Mouse (Mus musculus): Measurements from ENCODE around the gene Zfp932. TPM values are rescaled to one million over a fixed set of nuclear protein-coding genes. Genes with fewer than 3 reads are reported as not detected.
"Not testable (repeated sequence)": the region's sequence is repeated elsewhere in the genome, so short reads cannot be mapped to it uniquely, and the experiment has no call there.

Zfp932 gene
- polyA plus RNA-seq (2012; rRNA removed): 1.2 and 2.6 TPM in 2 replicates

DNA sequence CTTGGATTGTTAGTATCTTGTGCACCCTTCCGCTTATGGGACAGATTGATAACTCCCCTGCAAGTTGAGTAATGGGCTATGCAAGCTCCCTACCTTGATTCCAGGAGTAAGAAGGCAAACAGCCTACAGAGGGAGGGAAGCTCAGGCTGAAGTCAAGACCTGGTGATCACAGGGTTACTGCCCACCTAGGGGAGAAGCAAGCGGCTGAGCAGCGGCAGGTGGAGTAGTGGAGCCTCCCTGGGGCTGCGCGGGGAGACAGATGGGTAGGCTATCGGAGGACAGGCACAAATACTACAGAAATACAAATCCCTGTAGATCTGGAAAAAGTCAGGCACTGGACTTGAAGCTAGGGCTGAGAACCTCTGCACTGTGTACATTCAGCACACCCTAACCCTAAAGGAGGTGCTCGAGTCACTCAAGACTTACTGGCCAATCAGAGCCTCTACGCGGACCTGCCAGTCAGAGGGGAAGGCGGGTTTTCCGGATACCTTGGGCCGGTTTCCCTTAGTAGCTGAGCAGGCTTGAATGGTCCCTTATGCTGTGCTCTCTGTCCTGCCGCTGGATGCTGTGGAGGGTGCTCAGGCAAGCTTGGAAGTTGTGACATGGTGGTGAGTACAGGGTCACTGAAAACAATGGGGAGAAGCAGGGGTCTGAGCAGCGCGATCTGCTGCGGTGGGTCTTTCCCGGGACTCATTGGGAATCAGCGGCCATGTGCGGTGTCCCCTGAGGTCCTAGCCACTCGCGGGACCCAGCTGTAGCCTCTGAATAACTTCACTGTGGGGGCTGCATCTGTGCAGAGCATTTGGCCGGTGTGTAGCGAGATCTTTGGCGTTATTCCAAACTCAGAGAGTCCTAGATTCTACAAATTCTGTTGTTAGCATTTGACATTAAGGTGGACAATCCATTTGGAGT, at the start of gene Zfp932:
Zfp932 (plus strand) TSS at position 496 of the 912 bp plus-strand sequence.
- not testable (repeated sequence) for H3K27ac ChIP-seq (ENCODE audit: insufficient read depth, low read length); H3K4me3 ChIP-seq (ENCODE audit: extremely low read depth, insufficient read depth, insufficient read length)
- no CpG with 5 or more reads among the region's 24 CpGs for whole genome bisulfite sequencing

DNA sequence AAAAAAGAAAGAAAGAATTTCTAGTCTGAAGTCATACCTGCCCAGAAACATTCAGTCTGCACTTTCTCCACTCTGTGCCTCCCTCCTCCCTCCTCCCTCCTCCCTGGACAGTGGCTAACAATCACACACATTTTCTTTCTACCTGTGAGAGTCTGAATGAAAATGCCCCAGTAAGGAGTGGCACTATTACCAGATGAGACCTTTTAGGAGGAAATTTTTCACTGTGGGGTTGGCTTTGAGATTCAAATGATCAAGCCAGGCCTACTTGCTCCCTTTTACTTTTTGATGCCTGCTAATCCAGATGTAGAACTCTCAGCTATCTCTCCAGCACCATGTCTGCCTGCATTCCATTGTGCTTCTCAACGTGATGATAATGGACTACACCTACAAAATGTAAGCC, 46.0 kb upstream of the Zfp932 start:
- Histone ChIP-seq H3K4me1 (ENCODE audit: control insufficient read depth, insufficient read depth, insufficient read length) (no peaks in the 10 kb centered on the region), H3K27me3 (ENCODE audit: control insufficient read depth, insufficient read depth, low read length) (no peaks in the 10 kb centered on the region), H3K27ac (ENCODE audit: insufficient read depth, low read length) (no peak overlapping the region), H3K4me3 (ENCODE audit: extremely low read depth, insufficient read depth, insufficient read length) (no peak overlapping the region), H3K36me3 (ENCODE audit: control insufficient read depth, insufficient read depth, low read length) (no peaks in the 10 kb centered on the region)
- WGBS: no CpG with 5 or more reads among the region's 1 CpGs
- DNase-seq (ENCODE audit: low read depth in 1 of 2, low spot score in 2 of 2): no peak
- TF ChIP-seq CTCF (IDR thresholded peaks at IDR 0.05; ENCODE audit: extremely low read depth, insufficient read depth, insufficient read length, insufficient replicate concordance) (no peak), POLR2A (IDR thresholded peaks at IDR 0.05; ENCODE audit: low read depth, low read length) (no peak)

More for the DNA sequence above, at the start of gene Zfp932:
- H3K4me1 ChIP-seq (ENCODE audit: control insufficient read depth, insufficient read depth, insufficient read length); H3K27me3 ChIP-seq (ENCODE audit: control insufficient read depth, insufficient read depth, low read length); H3K36me3 ChIP-seq (ENCODE audit: control insufficient read depth, insufficient read depth, low read length): not testable (repeated sequence)
- DNase-seq (ENCODE audit: low read depth in 1 of 2, low spot score in 2 of 2): peak; percentile 54 to 81

DNA sequence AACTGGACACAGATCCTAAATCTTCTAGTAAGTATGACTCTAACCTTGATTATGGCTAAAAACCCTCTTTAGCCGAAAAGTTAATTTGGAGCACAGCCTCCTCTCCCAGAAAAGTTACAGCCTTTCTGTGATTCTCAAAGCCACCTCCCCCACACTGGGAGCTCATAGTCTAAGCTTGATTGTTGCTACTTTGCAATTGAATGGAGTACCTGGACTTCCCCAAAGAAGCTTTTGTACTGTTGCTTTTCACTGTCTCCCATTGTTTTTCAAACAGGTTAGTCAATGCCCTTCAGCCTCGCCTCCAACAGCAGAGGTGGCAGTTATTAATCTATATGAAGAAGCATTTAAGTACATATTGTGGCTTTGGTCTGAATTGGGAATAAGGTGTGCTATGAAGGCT, 15.6 kb upstream of the Zfp932 start:
- H3K27ac ChIP-seq (ENCODE audit: insufficient read depth, low read length); H3K36me3 ChIP-seq (ENCODE audit: control insufficient read depth, insufficient read depth, low read length); DNase-seq (ENCODE audit: low read depth in 1 of 2, low spot score in 2 of 2); H3K27me3 ChIP-seq (ENCODE audit: control insufficient read depth, insufficient read depth, low read length); H3K4me1 ChIP-seq (ENCODE audit: control insufficient read depth, insufficient read depth, insufficient read length); H3K4me3 ChIP-seq (ENCODE audit: extremely low read depth, insufficient read depth, insufficient read length): not testable (repeated sequence)
- no CpG with 5 or more reads among the region's 2 CpGs for WGBS

DNA sequence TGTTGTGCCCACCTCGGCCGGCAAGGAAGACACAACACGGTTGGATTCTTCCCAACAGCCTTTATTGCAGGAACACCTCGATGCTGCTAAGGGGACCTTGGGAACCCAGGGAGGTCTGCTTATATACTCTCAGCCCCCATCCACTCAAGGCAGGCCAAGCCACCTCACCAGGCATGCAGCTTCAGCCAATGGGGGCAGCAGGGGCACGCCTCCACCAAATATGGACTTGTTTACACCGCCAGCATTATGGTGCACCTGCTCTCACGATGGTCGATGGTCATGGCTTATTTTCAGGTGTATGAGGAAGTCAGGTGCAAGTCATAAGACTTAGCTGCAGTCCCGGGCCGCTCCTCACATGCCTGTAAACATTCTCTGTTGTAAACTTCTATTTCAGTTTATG, 860 bp upstream of the Zfp932 start:
- DNase-seq (ENCODE audit: low read depth in 1 of 2, low spot score in 2 of 2); H3K27ac ChIP-seq (ENCODE audit: insufficient read depth, low read length); H3K36me3 ChIP-seq (ENCODE audit: control insufficient read depth, insufficient read depth, low read length); H3K4me1 ChIP-seq (ENCODE audit: control insufficient read depth, insufficient read depth, insufficient read length); H3K27me3 ChIP-seq (ENCODE audit: control insufficient read depth, insufficient read depth, low read length); H3K4me3 ChIP-seq (ENCODE audit: extremely low read depth, insufficient read depth, insufficient read length): not testable (repeated sequence)
- WGBS: no CpG with 5 or more reads among the region's 10 CpGs

DNA sequence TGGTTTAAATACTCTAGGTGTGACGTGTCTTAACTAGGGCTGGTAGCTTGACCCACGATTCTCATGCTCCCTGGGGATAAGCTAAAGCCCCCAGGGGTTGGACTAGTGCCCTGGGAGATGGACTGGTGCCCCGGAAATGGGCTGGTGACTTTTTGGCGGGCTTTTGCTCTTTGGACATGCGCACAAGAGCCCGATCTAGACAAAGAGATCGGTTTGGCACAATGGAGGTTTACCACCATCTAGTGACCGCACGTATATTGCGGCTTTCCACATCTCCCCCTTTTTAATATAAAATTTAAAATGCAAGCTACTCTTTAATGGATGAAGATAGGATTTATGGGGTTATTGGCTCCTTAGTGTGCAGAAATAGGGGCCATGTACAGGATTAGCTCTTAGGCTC, 19.5 kb downstream of the Zfp932 start:
- 80% methylated on average over 10 of the region's 10 CpGs for WGBS
- not testable (repeated sequence) for H3K4me1 ChIP-seq (ENCODE audit: control insufficient read depth, insufficient read depth, insufficient read length); DNase-seq (ENCODE audit: low read depth in 1 of 2, low spot score in 2 of 2); H3K27me3 ChIP-seq (ENCODE audit: control insufficient read depth, insufficient read depth, low read length); H3K27ac ChIP-seq (ENCODE audit: insufficient read depth, low read length); H3K36me3 ChIP-seq (ENCODE audit: control insufficient read depth, insufficient read depth, low read length); H3K4me3 ChIP-seq (ENCODE audit: extremely low read depth, insufficient read depth, insufficient read length)

DNA sequence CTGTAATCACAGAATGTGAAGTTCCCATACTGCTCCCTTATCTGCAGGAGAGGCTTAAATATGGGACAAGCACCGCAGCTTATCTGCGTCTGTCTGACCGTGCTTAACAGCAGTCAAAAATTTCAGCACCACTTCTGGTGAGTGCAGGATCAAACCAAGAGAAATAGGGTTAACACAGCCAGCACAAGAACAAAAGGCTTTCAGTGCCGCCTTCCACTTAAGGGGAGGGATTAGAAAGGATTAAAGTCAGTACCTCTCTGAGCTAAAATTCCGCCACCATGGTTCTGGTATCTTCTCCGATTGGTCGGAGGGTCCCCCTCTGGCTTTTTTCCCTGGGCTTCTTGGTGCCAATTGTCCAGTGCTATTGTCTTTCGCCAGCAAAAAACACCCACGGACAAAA, 27.0 kb downstream of the Zfp932 start:
- TF ChIP-seq CTCF (IDR thresholded peaks at IDR 0.05; ENCODE audit: extremely low read depth, insufficient read depth, insufficient read length, insufficient replicate concordance): no peak
- no peak for TF ChIP-seq POLR2A (IDR thresholded peaks at IDR 0.05; ENCODE audit: low read depth, low read length)
- WGBS: 67% methylated on average over 9 of the region's 9 CpGs
- H3K4me3 ChIP-seq (ENCODE audit: extremely low read depth, insufficient read depth, insufficient read length): no peak overlapping the region
- H3K36me3 ChIP-seq (ENCODE audit: control insufficient read depth, insufficient read depth, low read length): no peaks in the 10 kb centered on the region
- no peaks in the 10 kb centered on the region for H3K27me3 ChIP-seq (ENCODE audit: control insufficient read depth, insufficient read depth, low read length)
- no peaks in the 10 kb centered on the region for H3K4me1 ChIP-seq (ENCODE audit: control insufficient read depth, insufficient read depth, insufficient read length)
- no peak overlapping the region for H3K27ac ChIP-seq (ENCODE audit: insufficient read depth, low read length)
- DNase-seq (ENCODE audit: low read depth in 1 of 2, low spot score in 2 of 2): no peak

DNA sequence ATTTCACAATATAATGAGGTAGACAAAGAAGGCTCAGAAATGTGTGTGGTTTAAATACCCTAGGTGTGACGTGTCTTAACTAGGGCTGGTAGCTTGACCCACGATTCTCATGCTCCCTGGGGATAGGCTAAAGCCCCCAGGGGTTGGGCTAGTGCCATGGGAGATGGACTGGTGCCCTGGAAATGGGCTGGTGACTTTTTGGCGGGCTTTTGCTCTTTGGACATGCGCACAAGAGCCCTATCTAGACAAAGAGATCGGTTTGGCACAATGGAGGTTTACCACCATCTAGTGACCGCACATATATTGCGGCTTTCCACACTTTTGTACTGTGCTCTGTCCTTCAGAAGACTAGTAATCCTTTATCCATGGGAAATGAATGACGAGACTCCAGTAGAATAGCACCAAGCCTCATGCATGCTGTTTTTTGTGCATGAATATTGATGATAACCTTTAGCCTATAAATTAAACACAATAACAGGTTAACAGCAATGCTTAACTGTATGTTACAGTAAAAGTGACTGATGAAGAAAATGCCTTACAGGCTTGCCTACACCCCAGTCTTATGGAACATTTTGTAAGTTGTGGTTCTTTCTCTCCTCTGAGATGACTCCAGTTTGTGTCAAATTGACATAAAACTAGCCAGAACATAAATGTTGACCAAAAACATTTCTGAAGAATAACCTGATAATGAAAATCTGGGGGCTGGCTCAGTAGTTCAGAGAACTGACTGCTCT, 27.5 kb downstream of the Zfp932 start:
- not testable (repeated sequence) for H3K27me3 ChIP-seq (ENCODE audit: control insufficient read depth, insufficient read depth, low read length); H3K4me3 ChIP-seq (ENCODE audit: extremely low read depth, insufficient read depth, insufficient read length); H3K4me1 ChIP-seq (ENCODE audit: control insufficient read depth, insufficient read depth, insufficient read length); H3K36me3 ChIP-seq (ENCODE audit: control insufficient read depth, insufficient read depth, low read length); H3K27ac ChIP-seq (ENCODE audit: insufficient read depth, low read length)
- DNase-seq (ENCODE audit: low read depth in 1 of 2, low spot score in 2 of 2): peak in 1 of 2 experiments; percentile 14
- 37% methylated on average over 8 of the region's 8 CpGs for WGBS
- peak; percentile 13; the same call in 1 of the 2 replicates for TF ChIP-seq CTCF (IDR thresholded peaks at IDR 0.05; ENCODE audit: extremely low read depth, insufficient read depth, insufficient read length, insufficient replicate concordance)
